Mouse (Mus musculus) liver, embryonic 12.5 days (tissue): Measurements from ENCODE around the gene Abhd14a. TPM values are rescaled to one million over a fixed set of nuclear protein-coding genes. Genes with fewer than 3 reads are reported as not detected.
A peak's percentile ranks its signal among the peaks of the same experiment; 100 is the strongest.
"Not testable (repeated sequence)": the region's sequence is repeated elsewhere in the genome, so short reads cannot be mapped to it uniquely, and the experiment has no call there.

ENCODE experiments used
- ATAC-seq: fragments of 200-750 bp; cut with Nextera tagmentation; 2 replicates; pipeline ENCODE4 v1.8.0; 2017; ENCODE audit warnings: moderate number of reproducible peaks, mild to moderate bottlenecking, moderate library complexity
- H3K27ac ChIP-seq: fragments of 300-500 bp; sonication (generic); 2 replicates; pipeline ENCODE4 v1.5.1; 2016; ENCODE audit warnings: mild to moderate bottlenecking
- H3K27me3 ChIP-seq: fragments of 300-500 bp; sonication (generic); replicated peaks from 2 replicates; pipeline ENCODE4 v1.6.1; 2016; ENCODE audit warnings: mild to moderate bottlenecking, moderate library complexity
- H3K36me3 ChIP-seq: fragments of 300-500 bp; sonication (generic); 2 replicates; pipeline ENCODE4 v1.6.1; 2016; ENCODE audit warnings: mild to moderate bottlenecking, moderate library complexity
- H3K4me1 ChIP-seq: fragments of 300-500 bp; sonication (generic); 2 replicates; pipeline ENCODE4 v1.6.1; 2016
- H3K4me2 ChIP-seq: fragments of 300-500 bp; sonication (generic); 2 replicates; pipeline ENCODE4 v1.6.1; 2016; ENCODE audit warnings: mild to moderate bottlenecking, moderate library complexity
- H3K4me3 ChIP-seq: fragments of 300-500 bp; sonication (generic); 2 replicates; pipeline ENCODE4 v1.5.1; 2016; ENCODE audit warnings: mild to moderate bottlenecking, moderate library complexity
- H3K9ac ChIP-seq: fragments of 300-500 bp; sonication (generic); 2 replicates; pipeline ENCODE4 v1.6.1; 2016; ENCODE audit warnings: mild to moderate bottlenecking, moderate library complexity
- H3K9me3 ChIP-seq: fragments of 300-500 bp; sonication (generic); replicated peaks from 2 replicates; pipeline ENCODE4 v1.6.1; 2016; ENCODE audit warnings: mild to moderate bottlenecking, moderate library complexity
- WGBS: fragments of 180-500 bp; shearing (Covaris S2); methylation state at CpG from one replicate; pipeline ENCODE4 v1.1.7; 2016; ENCODE audit not compliant: insufficient replicate concordance; 5-methylcytosine and 5-hydroxymethylcytosine counted together
- polyA plus RNA-seq: library from polyadenylated mRNA; unstranded; fragments of >200 nt; fragmentation: Nextera tagmentation; extraction: Ambion mirVana; gene quantifications from 2 replicates; pipeline ENCODE4 v1.2.1, GENCODE M21; 2016

Gene Abhd14a
- 29.1 and 31.6 TPM in 2 replicates for polyA plus RNA-seq

GRCm38 (mm10) chr9:106447348-106447747, at the start of gene Abhd14a, which contains the start of gene Abhd14b:
TSS of gene Abhd14a (minus strand) at chr9:106447678.
TSS of gene Abhd14b (plus strand) at chr9:106447459.
- 0 out of 2 replicates have a peak, but pooled peaks cover 2% of the 10 kb centered on the region for H3K36me3 ChIP-seq
- H3K4me2 ChIP-seq, result peak within 1 kb of the TSS; percentile 84
- H3K27ac ChIP-seq, result peak within 1 kb of the TSS; percentile 53
- peaks cover 15% of the 10 kb centered on the region for H3K27me3 ChIP-seq
- under 1% methylated on average over 24 of the region's 24 CpGs for WGBS
- ATAC-seq, result peak; percentile 79
- H3K4me3 ChIP-seq, result peak within 1 kb of the TSS; percentile 58
- peak within 1 kb of the TSS; percentile 64 for H3K9ac ChIP-seq
- no peaks in the 10 kb centered on the region for H3K9me3 ChIP-seq
- H3K4me1 ChIP-seq, result peaks cover 74% of the 10 kb centered on the region

DNA sequence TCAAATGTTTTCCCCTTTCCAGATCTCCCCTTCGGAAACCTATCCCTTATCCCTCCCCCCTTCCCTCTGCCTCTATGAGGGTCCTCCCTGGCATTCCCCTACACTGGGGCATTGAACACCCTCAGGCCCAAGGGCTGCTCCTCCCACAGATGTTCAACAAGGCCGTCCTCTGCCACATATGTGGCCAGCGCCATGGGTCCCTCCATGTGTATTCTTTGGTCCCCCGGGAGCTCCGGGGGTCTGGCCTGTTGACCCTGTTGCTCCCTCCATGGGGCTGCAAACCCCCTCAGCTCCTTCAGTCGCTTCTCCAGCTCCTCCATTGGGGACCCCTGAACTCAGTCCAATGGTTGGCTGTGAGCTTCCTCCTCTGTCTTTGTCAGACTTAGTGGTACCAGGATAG, 40.1 kb upstream of the Abhd14a start:
- H3K9me3 ChIP-seq, H3K4me1 ChIP-seq, H3K27ac ChIP-seq, H3K9ac ChIP-seq, H3K4me3 ChIP-seq, H3K4me2 ChIP-seq, H3K27me3 ChIP-seq, ATAC-seq: not testable (repeated sequence)
- WGBS, result 76% methylated on average over 6 of the region's 6 CpGs
- peaks cover 37% of the 10 kb centered on the region for H3K36me3 ChIP-seq

DNA sequence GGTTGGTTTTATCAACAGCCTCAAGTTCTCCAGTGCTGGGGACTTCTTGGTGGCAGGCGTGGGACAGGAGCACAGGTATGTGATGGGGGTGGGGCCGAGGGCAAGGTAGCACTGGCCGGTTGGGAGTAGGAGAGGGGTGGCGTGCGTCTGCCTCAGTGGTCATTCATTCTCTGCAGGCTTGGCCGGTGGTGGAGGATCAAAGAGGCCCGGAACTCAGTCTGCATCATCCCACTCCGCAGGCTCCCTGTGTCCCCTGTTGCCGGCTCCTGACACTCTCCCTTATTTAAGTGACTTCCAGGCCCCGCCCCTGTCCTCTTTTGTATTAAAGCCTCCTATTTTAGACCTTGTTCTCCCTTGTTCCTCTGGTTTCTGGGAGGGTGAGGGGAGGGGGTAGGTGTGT, 37.6 kb upstream of the Abhd14a start:
- H3K27me3 ChIP-seq, result no peaks in the 10 kb centered on the region
- no peak overlapping the region for H3K4me3 ChIP-seq
- H3K9ac ChIP-seq, result no peak overlapping the region
- peaks cover 62% of the 10 kb centered on the region for H3K36me3 ChIP-seq
- H3K4me1 ChIP-seq, result no peaks in the 10 kb centered on the region
- H3K27ac ChIP-seq, result no peak overlapping the region
- no peak for ATAC-seq
- 74% methylated on average over 10 of the region's 10 CpGs for WGBS
- no peak overlapping the region for H3K4me2 ChIP-seq
- no peaks in the 10 kb centered on the region for H3K9me3 ChIP-seq

DNA sequence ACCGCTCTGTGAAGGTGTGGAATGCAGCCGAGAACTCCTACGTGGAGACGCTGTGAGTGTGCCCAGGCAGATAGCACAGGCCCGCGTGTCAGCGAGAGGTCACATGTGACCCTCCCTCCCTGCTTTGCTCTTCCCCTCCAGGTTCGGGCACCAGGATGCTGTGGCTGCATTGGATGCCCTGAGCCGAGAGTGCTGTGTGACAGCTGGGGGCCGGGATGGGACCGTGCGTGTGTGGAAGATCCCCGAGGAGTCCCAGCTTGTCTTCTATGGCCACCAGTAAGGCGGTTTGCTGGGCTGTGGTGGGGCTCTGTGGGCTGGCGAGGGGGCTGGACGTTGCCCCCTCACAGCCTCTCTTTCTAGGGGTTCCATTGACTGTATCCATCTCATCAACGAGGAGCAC, 36.1 kb upstream of the Abhd14a start:
- Histone ChIP-seq H3K27ac (no peak overlapping the region), H3K9ac (no peak overlapping the region), H3K4me2 (no peak overlapping the region), H3K9me3 (no peaks in the 10 kb centered on the region), H3K36me3 (peaks cover 76% of the 10 kb centered on the region), H3K27me3 (no peaks in the 10 kb centered on the region), H3K4me1 (peaks cover under 1% of the 10 kb centered on the region), H3K4me3 (no peak overlapping the region)
- 85% methylated on average over 17 of the region's 17 CpGs for WGBS
- ATAC-seq, result no peak

DNA sequence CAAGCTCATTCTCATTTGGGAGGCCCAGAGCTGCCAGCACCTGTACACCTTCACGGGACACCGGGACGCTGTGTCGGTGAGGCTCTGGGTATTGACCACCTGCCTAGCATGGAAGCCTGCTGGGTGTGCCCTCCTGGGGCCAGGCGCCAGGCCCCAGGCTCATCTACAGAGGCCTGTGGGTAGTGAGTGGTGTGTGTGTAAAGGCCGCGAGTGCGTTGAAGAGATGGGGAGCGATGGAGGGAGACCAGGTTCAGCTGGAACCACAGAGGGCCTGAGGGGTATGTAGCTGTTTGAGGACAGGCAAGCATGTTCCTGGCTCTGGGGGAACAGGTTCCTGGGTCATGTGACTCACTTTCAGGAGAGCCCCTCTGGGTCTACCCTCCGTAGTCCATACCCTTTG, 35.7 kb upstream of the Abhd14a start:
- no peak overlapping the region for H3K27ac ChIP-seq
- no peak overlapping the region for H3K9ac ChIP-seq
- no peak overlapping the region for H3K4me3 ChIP-seq
- WGBS, result 91% methylated on average over 10 of the region's 10 CpGs
- peaks cover 6% of the 10 kb centered on the region for H3K4me1 ChIP-seq
- ATAC-seq, result no peak
- H3K9me3 ChIP-seq, result no peaks in the 10 kb centered on the region
- peaks cover 76% of the 10 kb centered on the region for H3K36me3 ChIP-seq
- no peak overlapping the region for H3K4me2 ChIP-seq
- H3K27me3 ChIP-seq, result no peaks in the 10 kb centered on the region

DNA sequence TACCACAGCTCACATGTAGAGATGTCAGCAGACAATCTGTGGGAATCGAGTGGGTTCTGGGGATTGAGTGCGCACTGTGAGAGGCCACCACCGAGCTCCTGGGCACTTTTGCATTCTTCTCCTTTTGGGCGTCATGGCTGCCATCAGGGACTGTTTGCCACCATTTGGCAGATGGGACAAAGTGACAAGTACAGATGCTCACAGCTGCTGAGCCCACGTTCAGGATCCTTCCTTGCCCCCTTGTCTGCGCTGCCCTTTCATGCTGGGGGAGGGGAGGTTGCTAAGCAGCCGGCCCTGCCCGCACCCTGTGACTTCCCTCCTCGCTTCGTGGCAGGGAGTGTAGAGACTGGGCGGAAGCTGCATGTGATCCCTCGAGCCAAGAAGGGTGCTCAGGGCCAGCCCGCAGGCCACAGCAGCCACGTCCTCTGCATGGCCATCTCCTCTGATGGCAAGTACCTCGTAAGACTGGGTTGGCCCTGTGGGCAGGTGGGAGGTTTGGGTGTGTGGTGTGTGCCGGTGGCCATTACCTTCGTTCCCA, 35.2 kb upstream of the Abhd14a start:
- ATAC-seq, result no peak
- WGBS, result 77% methylated on average over 17 of the region's 17 CpGs
- no peaks in the 10 kb centered on the region for H3K27me3 ChIP-seq
- no peak overlapping the region for H3K4me2 ChIP-seq
- no peaks in the 10 kb centered on the region for H3K9me3 ChIP-seq
- H3K36me3 ChIP-seq, result peaks cover 76% of the 10 kb centered on the region
- H3K4me1 ChIP-seq, result peaks cover 10% of the 10 kb centered on the region
- H3K27ac ChIP-seq, result no peak overlapping the region
- H3K9ac ChIP-seq, result no peak overlapping the region
- no peak overlapping the region for H3K4me3 ChIP-seq

- Histone ChIP-seq H3K36me3 (peaks cover 76% of the 10 kb centered on the region), H3K4me2 (no peak overlapping the region)
Measured at GRCm38 (mm10) chr9:106481676-106482075, 34.2 kb upstream of the Abhd14a start.

GRCm38 (mm10) chr9:106481075-106481474, 33.6 kb upstream of the Abhd14a start:
- Histone ChIP-seq H3K4me1 (peaks cover 21% of the 10 kb centered on the region), H3K27me3 (no peaks in the 10 kb centered on the region), H3K9ac (no peak overlapping the region), H3K36me3 (peaks cover 74% of the 10 kb centered on the region), H3K9me3 (no peaks in the 10 kb centered on the region), H3K4me2 (no peak overlapping the region), H3K27ac (no peak overlapping the region), H3K4me3 (no peak overlapping the region)
- no peak for ATAC-seq
- WGBS, result 81% methylated on average over 15 of the region's 15 CpGs

More at GRCm38 (mm10) chr9:106481676-106482075, 34.2 kb upstream of the Abhd14a start:
- no peak overlapping the region for H3K4me3 ChIP-seq
- H3K4me1 ChIP-seq, result peaks cover 15% of the 10 kb centered on the region
- no peak for ATAC-seq
- H3K27me3 ChIP-seq, result no peaks in the 10 kb centered on the region
- 86% methylated on average over 13 of the region's 13 CpGs for WGBS
- H3K9ac ChIP-seq, result no peak overlapping the region
- H3K9me3 ChIP-seq, result no peaks in the 10 kb centered on the region
- H3K27ac ChIP-seq, result no peak overlapping the region

DNA sequence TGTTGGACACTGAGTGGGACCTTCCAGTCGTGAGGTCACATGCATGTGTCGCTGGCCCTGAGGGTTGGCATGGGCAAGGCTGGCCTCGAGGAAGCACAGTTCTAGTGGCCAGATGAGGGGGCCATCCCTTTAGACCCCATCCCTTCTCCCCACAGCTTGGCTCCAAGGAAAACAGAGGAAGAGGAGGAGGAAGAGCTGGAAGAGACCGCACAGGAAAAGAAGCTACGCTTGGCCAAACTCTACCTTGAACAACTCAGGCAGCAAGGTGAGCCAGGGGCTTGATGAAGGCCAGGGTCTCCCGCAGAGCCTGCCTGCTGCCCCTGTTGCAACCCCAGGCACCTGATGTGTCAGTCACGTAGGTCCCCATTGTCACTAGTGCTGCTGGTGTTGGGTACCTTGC, 33.1 kb upstream of the Abhd14a start:
- ATAC-seq, result no peak
- H3K27me3 ChIP-seq, result no peaks in the 10 kb centered on the region
- no peaks in the 10 kb centered on the region for H3K9me3 ChIP-seq
- WGBS, result 82% methylated on average over 7 of the region's 7 CpGs
- H3K4me2 ChIP-seq, result no peak overlapping the region
- peaks cover 68% of the 10 kb centered on the region for H3K36me3 ChIP-seq
- no peak overlapping the region for H3K4me3 ChIP-seq
- peaks cover 27% of the 10 kb centered on the region for H3K4me1 ChIP-seq
- no peak overlapping the region for H3K27ac ChIP-seq
- H3K9ac ChIP-seq, result no peak overlapping the region

- H3K4me1 ChIP-seq, result peaks cover 45% of the 10 kb centered on the region
- peaks cover 44% of the 10 kb centered on the region for H3K36me3 ChIP-seq
- WGBS, result 59% methylated on average over 9 of the region's 9 CpGs
- peak overlapping the region; percentile 69 for H3K4me3 ChIP-seq
- no peaks in the 10 kb centered on the region for H3K9me3 ChIP-seq
- H3K27me3 ChIP-seq, result no peaks in the 10 kb centered on the region
- H3K4me2 ChIP-seq, result peak overlapping the region; percentile 85
- H3K9ac ChIP-seq, result peak overlapping the region; percentile 61
- H3K27ac ChIP-seq, result no peak overlapping the region
- ATAC-seq, result no peak
Measured at GRCm38 (mm10) chr9:106478101-106478500, 30.6 kb upstream of the Abhd14a start.

- Histone ChIP-seq H3K27ac (no peak overlapping the region), H3K9me3 (no peaks in the 10 kb centered on the region), H3K27me3 (no peaks in the 10 kb centered on the region), H3K36me3 (peaks cover 39% of the 10 kb centered on the region), H3K4me1 (peaks cover 45% of the 10 kb centered on the region), H3K4me3 (peak overlapping the region; percentile 69), H3K9ac (peak overlapping the region; percentile 61), H3K4me2 (peak overlapping the region; percentile 85)
- WGBS, result 1% methylated on average over 16 of the region's 16 CpGs
- ATAC-seq, result no peak
Measured at GRCm38 (mm10) chr9:106477649-106478048, 30.2 kb upstream of the Abhd14a start.

GRCm38 (mm10) chr9:106476924-106477484, 29.5 kb upstream of the Abhd14a start, which contains the start of gene Parp3:
TSS of gene Parp3 (minus strand) at chr9:106476949.
- Histone ChIP-seq H3K4me3 (peak within 1 kb of the TSS; percentile 69), H3K4me1 (peaks cover 45% of the 10 kb centered on the region), H3K36me3 (peaks cover 33% of the 10 kb centered on the region), H3K27me3 (no peaks in the 10 kb centered on the region), H3K27ac (peak within 1 kb of the TSS; percentile 4; the same call in 1 of the 2 replicates), H3K9ac (peak within 1 kb of the TSS; percentile 61), H3K9me3 (no peaks in the 10 kb centered on the region), H3K4me2 (peak within 1 kb of the TSS; percentile 85)
- WGBS, result under 1% methylated on average over 41 of the region's 41 CpGs
- ATAC-seq, result peak; percentile 97
